In the genomic region with DNA sequence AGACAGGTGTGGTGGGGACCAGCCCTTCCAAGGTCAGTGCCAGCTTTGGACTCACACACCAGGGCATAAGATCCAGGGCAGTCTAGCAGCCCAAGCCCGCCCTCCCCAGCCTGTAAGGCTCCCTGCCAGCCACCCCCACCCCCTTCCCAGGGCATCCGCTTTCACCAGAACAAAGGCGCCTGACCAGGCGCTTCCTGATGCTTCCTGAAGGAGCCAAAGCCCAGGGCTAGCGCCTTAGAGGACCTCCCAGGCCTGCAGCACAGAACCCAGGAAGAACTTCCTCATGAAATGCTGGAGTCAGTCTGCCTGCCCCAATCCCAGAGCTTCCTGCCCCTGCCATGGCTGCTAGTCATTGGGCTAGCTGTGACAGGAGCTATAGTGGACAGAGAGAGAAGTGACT, we compare ENCODE assay signal across 8 mouse cellular contexts. TPM values are rescaled to one million over a fixed set of nuclear protein-coding genes. Genes with fewer than 3 reads are reported as not detected.
DNase-seq lines count a peak whose midpoint lies in the region; ATAC-seq and TF ChIP-seq lines count a peak whose summit lies in the region.
"Had no signal": no experiment of that assay in that cellular context is flagged by ENCODE, and none has a peak within 500 bp of the region (broad histone marks: within the 10 kb centered on the region; RNA-seq: fewer than 3 reads in every experiment).

No protein-coding gene starts in this region.

- H3K4me2 ChIP-seq in limb, embryonic 13.5 days (replicated peaks) = no peak overlapping the region

- intact Hi-C loops in heart, postnatal 14 days (cut with DNase I) = no loop called here

- peak; percentile 37 for DNase-seq in NIH3T3 (ENCODE audit: low read depth)
- DNase-seq in heart, postnatal 14 days = peak; percentile 47 to 54
- DNase-seq in cerebellum, adult 9-11 months = no peak
- no peak for DNase-seq in layer of hippocampus, adult 18-20 months (ENCODE audit: low spot score in 2 of 2)
- DNase-seq in right cerebral cortex, postnatal 14 days = no peak

- WGBS in limb, embryonic 13.5 days = 39% methylated on average over 5 of the region's 5 CpGs

- peak overlapping the region; percentile 33; the same call in 1 of the 2 replicates for H3K27ac ChIP-seq in limb, embryonic 13.5 days

- peaks cover 92% of the 10 kb centered on the region for H3K36me3 ChIP-seq in E14TG2a.4 (ENCODE audit: insufficient read depth, low read length)
- H3K36me3 ChIP-seq in limb, embryonic 13.5 days = no peaks in the 10 kb centered on the region

- peak overlapping the region; percentile 96 for H3K4me3 ChIP-seq in E14TG2a.4 (replicated peaks; ENCODE audit: low read length)
- no peak overlapping the region for H3K4me3 ChIP-seq in limb, embryonic 13.5 days
- H3K4me3 ChIP-seq: megakaryocyte, embryonic 14.5 days had no signal

- no peaks in the 10 kb centered on the region for H3K9me3 ChIP-seq in E14TG2a.4 (ENCODE audit: low read length)
- no peaks in the 10 kb centered on the region for H3K9me3 ChIP-seq in limb, embryonic 13.5 days
- H3K9me3 ChIP-seq: megakaryocyte, embryonic 14.5 days had no signal

- peaks cover 100% of the 10 kb centered on the region for H3K4me1 ChIP-seq in E14TG2a.4 (replicated peaks; ENCODE audit: low read depth, low read length)
- peaks cover 31% of the 10 kb centered on the region for H3K4me1 ChIP-seq in limb, embryonic 13.5 days

- H3K27me3 ChIP-seq in E14TG2a.4 (ENCODE audit: insufficient read depth, low read length) = no peaks in the 10 kb centered on the region; the same call in 1 of the 2 replicates
- peaks cover 12% of the 10 kb centered on the region for H3K27me3 ChIP-seq in limb, embryonic 13.5 days

- no peak for TF ChIP-seq CTCF in E14TG2a.4 (conservative IDR thresholded peaks at IDR 0.05; ENCODE audit: low read length)

- no peak overlapping the region for H3K9ac ChIP-seq in limb, embryonic 13.5 days

- no peak for ATAC-seq in limb, embryonic 13.5 days (ENCODE audit: low FRiP score, low read depth)

RNA-seq across cellular contexts. Expression of a gene that starts 7.0 kb away (rescaled TPM):
- total RNA-seq in heart, postnatal 14 days (2021) = 10 to 100 TPM; 43.1 to 63.7 TPM
- polyA plus RNA-seq in limb, embryonic 13.5 days (2015; fragmentation: Nextera tagmentation; extraction: Ambion mirVana) = 15.6 and 15.8 TPM in 2 replicates
- 1 to 10 TPM; 6.6 to 7.2 TPM for total RNA-seq in layer of hippocampus, adult 18-20 months (2021)

RNA-seq across cellular contexts. Expression of a gene that starts 38.5 kb away (rescaled TPM):
- 100 to 1,000 TPM; 460 to 507 TPM for total RNA-seq in heart, postnatal 14 days (2021)
- 572 and 605 TPM in 2 replicates for polyA plus RNA-seq in limb, embryonic 13.5 days (2015; fragmentation: Nextera tagmentation; extraction: Ambion mirVana)
- 100 to 1,000 TPM; 772 to 807 TPM for total RNA-seq in layer of hippocampus, adult 18-20 months (2021)

RNA-seq across cellular contexts. Expression of a gene that starts 47.4 kb away (rescaled TPM):
- 10 to 100 TPM; 87.1 to 95.9 TPM for total RNA-seq in heart, postnatal 14 days (2021)
- polyA plus RNA-seq in limb, embryonic 13.5 days (2015; fragmentation: Nextera tagmentation; extraction: Ambion mirVana) = 196 and 199 TPM in 2 replicates
- 100 to 1,000 TPM; 103 to 105 TPM for total RNA-seq in layer of hippocampus, adult 18-20 months (2021)

RNA-seq across cellular contexts. Expression of a gene that starts 54.6 kb away (rescaled TPM):
- total RNA-seq in heart, postnatal 14 days (2021) = 10 to 100 TPM; 14.3 to 14.6 TPM
- polyA plus RNA-seq in limb, embryonic 13.5 days (2015; fragmentation: Nextera tagmentation; extraction: Ambion mirVana) = 14.7 and 16.6 TPM in 2 replicates
- total RNA-seq in layer of hippocampus, adult 18-20 months (2021) = 10 to 100 TPM; 31.6 to 35.5 TPM

Comparison
In these comparisons a context has a peak if more than half of its experiments do, and no peak if none do; other contexts are left out.
1. DNase-seq: peak in NIH3T3 (single experiment) and heart, postnatal 14 days (2 of 2); none in cerebellum, adult 9-11 months (single experiment), layer of hippocampus, adult 18-20 months (0 of 2) and right cerebral cortex, postnatal 14 days (single experiment).
2. RNA of a gene that starts 7.0 kb away (total RNA-seq): 43.1 to 63.7 TPM in heart, postnatal 14 days; 6.6 to 7.2 TPM in layer of hippocampus, adult 18-20 months; every median in the first group is over 4 times any median in the second.